Mouse (Mus musculus) CH12F3 (cell line): ENCODE data around the gene Ssbp4.

Experiments
- in situ Hi-C: fragments of 300-500 bp; cut with MboI; formaldehyde crosslinking; loops from 2 replicates; pipeline ENCODE4 v1.14.3; 2020; ENCODE audit warnings: low sequenced_read_pairs

Gene Ssbp4

DNA sequence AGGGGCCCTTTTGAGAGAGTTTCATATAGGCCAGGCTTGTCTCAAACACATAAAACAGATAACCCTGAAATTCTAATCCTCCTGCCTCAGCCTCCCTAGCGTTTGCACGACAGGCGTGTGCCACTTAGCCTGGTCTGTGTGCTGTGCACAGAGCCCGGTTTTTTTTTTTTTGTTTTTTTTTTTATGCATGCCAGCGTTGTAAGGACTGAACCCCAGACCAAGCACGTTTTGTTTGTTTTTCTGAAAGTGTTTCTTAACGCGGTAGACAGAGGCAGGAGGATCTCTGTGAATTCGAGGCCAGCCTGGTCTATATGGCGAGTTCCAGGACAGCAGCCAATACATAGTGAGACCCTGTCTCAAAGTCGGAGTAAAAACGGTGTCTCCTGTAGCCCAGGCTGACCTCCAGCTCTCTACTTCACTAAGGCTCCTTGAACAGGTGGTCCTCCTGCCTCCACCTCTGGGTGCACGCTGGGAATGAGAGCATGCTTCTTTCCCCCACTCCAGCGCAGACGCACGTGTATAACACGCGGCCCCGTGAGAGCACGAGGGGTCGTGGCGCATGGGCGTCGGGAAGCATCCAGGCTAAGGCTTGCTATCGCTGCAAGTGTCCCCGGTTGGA lies at the start of gene Ssbp4:
Gene Ssbp4 (minus strand): TSS at position 124 of the 619 bp plus-strand sequence.
- in situ Hi-C loops, result no loop called here

DNA sequence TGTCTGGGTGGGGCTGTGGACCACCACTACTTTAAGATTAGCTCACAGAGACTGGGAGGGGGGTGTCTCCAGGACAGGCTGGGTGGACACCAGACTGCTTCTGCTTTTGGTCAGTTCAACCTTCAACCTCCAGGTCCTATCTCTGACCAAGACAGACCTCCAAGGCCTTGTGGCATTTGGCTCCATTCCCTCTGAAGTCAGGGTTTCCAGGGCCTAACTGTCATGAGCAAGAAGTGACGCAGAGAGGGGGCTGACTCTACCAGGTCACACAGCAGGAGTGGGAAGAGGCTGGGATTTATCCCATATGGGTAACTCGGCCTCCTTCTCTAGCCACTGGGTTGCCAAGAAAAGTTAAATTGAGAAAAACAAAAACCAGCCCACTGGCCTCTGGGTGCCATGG lies 49.1 kb upstream of the Ssbp4 start:
- in situ Hi-C loops, result no loop called here

DNA sequence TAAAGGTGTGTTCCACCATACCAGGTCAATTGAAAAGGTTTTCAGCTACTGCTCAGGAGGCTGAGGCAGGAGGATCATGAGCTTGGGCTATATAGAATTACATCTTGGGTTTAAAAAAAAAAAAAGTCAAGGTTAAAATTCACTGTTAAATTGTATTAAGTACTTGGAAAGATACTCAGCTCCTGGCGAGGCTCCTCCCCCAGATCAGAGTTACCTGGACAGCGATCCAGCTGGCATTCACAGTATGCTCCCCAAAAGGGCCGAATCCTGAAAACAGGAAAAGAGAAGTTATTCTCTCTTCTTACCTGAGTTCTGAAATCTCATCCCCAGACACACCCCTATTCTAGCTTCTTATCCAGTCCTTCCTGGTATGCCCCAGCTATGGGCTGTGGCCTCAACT lies 48.5 kb upstream of the Ssbp4 start:
- in situ Hi-C loops, result no loop called here

DNA sequence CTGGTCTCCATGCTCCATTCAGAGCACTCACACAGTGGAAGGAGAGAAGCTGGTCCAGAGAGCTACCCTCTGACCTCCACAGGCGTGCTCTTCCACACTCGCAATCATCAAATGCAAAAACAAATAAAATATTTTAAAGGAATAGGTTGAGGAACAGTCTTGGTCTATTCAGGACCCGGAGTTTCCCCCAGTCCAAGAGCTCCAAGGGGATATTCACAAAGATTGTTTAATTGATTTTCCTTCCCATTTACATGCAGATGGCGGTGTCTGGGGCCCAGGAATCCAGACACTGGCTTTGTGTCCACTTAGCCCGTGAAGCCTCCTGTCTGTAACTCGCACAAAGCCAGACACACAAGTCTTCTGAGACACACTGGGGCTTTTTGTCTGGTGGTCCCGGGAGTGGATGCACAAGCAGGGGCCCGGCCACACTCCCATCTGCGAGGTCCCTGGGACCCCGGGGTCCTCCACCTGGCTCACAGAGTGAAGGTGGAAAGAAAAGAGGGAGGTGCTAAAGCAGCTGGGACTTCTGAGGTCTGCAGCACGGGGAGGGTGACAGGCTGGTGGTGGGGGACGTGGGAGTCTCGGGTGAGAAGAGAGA lies 47.6 kb upstream of the Ssbp4 start:
- in situ Hi-C loops, result no loop called here

- in situ Hi-C loops, result no loop called here
Observed at GRCm38 (mm10) chr8:70655469-70655868, 46.8 kb upstream of the Ssbp4 start.

GRCm38 (mm10) chr8:70654121-70654520 lies 45.4 kb upstream of the Ssbp4 start:
- in situ Hi-C loops, result no loop called here

DNA sequence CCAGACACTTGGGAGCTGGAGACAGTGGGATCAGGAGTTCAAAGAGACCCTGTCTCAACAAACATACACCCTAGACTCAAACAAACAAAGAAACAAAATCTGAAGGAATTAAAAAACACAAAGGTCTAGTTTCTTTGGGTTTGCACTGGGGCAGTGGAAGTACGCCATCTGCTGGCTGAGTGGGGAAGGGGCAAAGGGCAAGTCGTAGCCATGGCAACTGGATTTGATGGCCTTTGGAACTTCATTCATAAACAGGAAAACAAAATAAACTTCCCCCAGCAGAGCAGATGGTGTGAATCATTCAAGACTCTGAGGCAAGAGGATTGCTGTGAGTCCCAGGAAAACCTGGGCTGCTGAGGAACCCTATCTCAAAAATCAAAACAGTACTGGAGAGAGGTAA lies 44.6 kb upstream of the Ssbp4 start:
- in situ Hi-C loops, result no loop called here

DNA sequence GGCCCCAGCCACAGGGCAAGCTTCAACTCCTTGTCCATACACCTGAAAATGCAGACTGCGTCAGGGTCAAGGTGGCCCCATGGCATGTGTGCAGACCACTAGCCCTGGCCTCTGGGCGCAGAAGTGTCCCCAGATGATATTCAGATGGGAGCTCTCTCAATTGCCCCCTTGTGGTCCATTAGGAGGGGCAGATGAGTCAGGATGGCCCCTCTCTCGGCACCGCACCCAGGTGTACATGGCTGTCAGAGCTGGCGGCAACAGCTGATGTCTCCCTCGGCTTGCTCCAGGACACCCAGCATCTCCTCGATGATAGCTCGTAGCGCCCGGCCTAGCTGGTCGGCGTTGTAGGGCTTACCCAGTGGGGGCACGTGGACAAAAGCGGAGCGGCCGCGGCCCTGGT lies 41.7 kb upstream of the Ssbp4 start:
- in situ Hi-C loops, result no loop called here

GRCm38 (mm10) chr8:70649324-70649723 lies 40.7 kb upstream of the Ssbp4 start:
- in situ Hi-C loops, result no loop called here

DNA sequence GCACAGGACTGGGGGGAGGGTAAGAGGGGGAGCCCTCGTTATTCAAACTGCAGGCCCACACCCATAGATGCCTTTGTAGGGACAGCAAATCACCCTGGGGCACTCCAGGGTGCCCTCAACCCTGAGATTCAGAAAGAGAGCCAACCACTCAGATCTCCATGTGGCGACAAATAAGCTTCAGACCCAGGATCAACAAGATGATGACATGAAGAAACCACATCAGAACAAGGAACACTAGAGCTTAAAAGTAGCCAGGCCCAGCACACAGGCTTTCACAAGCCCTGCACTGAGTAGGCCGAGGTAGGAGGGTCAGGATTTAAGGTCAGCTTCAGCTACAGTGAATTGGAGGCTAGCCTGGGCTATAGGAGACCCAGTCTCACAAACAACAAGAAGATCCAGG lies 40.2 kb upstream of the Ssbp4 start:
- in situ Hi-C loops, result no loop called here

DNA sequence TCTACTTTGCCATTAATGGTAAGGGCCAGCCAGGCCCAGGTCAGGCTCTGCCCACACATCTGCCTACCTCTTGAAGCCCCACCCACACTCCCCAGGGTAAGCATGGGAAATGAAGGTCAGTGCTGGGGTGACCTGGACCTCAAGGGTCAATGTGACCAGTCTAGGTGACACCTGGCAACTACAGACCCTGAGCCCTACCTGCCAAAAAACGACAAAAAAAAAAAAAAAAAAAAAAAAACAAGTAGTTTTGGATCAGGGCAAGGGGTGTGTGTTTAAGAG lies 39.4 kb upstream of the Ssbp4 start:
- in situ Hi-C loops, result no loop called here

DNA sequence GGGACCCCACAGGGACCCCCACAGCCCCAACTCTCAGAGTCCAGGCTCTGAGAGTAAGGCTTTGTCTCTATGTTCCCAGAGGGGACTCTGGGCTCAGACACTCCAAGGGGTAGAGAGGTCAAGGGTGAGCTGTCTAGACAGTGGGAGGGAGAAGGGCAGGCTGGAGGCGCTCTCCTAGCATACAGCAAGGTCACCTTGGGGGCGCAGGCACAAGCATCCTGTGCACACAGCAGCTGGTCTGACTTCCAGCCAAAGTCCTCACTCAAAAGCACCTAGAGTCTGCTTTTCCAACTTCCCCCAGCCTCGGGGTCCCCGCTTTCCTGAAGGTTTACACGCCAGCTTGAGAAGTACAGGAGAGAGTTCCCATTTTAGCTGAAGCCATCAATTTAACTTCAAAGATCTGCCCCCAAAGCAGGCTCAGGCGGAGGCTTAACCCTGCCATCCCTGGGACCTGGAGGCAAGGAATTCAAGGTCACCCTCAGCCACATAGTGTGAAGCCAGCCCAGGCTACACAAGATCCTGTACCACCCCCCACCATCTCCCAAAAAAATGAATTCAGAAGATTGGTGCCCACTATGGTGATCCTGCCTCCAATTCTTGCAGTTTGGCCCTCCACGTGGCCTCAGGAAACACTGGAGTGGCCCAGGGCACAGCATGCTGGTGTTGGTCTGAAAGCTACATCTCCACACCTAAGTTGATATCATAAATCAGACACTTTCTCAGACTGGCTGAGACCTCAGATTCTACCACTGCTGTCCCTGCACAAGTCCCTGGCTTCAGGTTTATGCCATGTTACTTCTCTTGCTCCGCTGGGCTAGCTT lies 38.9 kb upstream of the Ssbp4 start:
- in situ Hi-C loops, result no loop called here

DNA sequence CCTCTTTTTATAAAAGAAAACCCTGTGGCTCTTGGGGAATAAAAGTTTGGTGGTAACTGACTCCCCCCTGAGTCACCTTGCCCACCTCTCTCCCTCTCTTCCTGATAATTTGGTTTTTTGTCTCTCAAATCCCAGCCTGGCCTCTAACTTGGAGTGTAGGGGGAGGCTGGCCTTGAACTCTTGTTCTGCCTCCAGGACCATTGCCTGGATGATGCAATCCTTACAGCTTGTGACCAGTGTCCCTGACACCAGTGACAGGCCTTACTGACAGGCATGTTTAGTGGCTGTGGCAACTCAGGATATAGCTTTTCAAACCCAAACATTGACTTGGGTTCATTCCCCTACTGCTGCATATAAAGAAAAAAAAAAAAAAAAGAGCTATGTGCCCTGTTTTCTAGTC lies 38.1 kb upstream of the Ssbp4 start:
- in situ Hi-C loops, result no loop called here

DNA sequence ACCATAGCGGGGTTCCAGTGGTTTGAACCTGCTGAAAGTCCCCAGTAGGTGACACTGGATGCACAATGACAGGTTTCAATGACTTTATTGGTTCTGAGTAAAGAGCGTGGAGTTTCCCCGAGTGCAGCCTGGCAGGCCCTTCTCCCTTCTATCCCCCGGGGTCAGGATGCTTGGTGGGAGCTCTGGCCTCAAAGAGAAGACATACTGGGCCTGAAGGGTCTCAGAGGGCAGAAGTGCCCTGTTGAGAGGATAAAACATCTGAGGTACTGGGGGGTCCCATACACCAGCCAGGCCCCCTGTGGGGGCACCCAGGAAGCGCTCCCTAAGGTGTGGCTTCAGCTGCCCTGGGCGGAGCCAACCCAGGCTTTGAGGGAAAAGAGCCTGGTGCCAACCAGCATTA lies 37.7 kb upstream of the Ssbp4 start:
- in situ Hi-C loops, result no loop called here

DNA sequence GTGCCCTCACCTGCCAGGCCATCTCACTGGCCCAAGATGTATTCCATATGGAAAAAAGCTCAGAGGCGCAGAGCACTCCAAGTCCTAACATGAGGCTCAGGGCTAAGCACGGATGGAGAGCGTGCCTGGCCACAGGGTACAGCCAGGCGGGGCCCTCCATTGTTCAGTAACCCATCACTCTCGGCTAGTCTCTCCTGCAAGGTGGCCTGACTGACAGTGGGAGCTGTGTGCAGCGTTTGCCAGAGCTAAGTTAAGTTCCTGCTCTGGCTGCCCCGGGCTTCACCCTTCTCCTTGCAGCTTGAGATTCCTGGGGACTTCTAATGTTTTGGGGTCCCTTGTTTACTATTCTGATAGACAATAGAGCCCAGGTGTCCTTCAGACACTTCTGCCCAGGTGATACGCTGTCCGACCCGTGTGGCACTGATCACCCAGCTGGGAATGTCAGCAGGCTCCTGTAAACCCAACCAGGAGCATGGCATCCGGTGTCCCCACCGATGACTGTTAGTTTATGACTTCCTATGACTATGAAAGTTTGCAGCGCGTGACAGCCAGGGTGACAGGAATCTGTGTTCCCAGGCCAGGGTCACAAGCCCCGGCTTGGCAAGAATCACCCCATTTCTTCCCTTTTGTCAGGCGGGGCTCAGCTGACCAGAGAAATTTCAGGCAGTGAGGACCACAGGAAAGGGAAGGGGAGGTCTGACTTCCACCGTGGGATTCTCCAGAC lies 37.0 kb upstream of the Ssbp4 start:
- in situ Hi-C loops, result no loop called here

GRCm38 (mm10) chr8:70644065-70644464 lies 35.4 kb upstream of the Ssbp4 start:
- in situ Hi-C loops, result no loop called here

DNA sequence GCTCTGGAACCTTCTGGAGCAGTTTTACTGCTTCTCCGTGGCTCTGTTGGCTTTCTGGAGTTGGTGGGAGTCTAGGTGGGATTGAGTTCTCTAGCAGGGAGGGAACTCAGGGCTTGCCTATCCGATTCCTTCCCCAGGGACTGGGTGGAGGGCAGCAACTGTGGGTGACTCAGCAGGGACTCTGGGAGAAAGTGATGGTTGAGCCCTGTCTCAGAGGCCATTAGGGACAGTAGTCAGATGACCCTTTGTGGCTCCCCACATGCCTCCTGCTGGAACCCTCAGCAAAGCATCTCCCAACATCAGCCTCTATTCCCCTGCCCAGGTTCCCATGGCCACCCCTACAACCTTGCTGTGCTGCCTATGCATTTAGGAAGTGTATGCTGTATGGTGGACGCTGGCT lies 34.3 kb upstream of the Ssbp4 start:
- in situ Hi-C loops, result no loop called here

DNA sequence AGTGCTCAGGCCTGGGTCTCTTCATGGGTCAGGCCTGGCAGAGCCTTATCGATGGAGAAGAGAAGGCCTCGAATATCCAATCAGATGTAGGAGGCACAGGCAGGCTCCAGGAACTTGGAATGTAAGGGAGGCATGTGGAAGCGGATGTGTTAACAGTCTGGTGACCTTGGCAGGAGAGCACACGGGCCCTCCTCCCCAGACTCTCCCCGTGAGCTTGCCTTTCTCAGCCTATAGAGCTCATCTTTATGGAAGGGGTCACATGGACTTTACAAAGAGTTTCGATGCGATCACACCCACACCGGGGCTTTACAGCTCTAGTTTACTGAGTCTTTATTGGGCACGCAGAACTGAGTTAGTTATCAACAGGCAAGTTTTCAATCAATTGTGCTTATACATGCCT lies 30.1 kb upstream of the Ssbp4 start:
- in situ Hi-C loops, result no loop called here

DNA sequence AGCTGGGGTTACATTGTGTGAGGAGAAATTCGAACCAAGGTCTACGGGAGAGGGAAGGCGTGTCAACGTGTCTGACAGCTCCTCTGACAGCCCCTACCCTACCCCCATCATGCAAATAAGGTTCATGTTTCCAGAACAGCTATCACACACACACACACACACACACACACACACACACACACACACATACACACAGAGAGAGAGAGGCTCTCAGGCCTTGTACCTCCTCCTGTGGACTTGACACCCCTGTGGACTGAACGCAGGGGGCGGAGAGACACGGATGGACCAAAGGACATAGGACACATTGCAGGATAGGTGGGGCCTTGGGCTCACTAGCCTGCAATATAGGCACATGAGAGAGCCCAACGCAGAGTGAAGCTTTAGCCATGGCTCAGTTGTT lies 28.2 kb upstream of the Ssbp4 start:
- in situ Hi-C loops, result no loop called here

GRCm38 (mm10) chr8:70635527-70635926 lies 26.9 kb upstream of the Ssbp4 start:
- in situ Hi-C loops, result no loop called here

DNA sequence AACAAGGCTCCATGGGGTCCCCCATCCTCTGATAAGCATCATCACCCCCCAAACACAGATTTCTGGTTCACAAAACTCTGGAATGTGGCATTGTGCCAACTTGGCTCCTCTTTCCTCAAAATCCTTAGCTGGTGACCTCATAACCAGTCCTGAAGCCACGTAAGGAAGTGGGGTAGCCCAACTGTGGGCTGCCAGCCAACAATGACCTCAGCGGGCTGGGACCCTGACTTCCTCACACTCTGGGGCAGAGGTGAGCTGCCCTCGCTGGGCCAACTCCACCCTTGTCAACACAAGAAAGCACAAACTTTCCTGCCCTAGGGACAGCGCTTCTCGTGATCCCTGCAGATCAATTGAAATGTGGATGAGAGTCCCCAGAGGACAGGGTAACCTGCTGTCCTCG lies 25.4 kb upstream of the Ssbp4 start:
- in situ Hi-C loops, result no loop called here

DNA sequence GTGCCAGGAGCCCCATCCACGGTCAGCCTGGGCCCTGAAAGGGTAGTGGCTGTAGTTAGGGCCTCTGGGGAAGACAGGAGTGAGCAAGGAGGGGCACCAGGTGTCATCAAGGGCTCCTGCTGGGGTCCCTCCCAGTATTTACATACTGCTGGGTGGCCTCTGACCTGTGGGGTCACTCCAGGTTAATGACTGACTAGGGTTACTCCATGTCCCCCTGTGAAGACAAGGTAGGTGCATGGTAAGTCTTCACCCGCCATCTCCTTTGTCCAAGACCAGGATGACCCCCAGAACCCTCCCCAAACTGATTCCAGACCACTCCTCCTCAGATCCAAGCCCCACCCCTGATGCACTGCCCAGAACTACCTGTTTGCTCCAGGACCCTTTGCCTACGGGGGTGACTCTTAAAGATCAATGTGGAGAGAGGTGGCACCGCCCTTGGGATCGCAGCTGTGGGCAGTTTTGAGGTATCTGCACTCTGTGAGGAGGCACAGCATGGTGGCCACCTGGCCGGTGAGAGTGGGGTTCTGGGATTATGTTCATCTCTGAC lies 23.7 kb upstream of the Ssbp4 start, which contains the start of gene Gdf15:
Gene Gdf15 (minus strand): TSS at position 111 of the 547 bp plus-strand sequence.
- in situ Hi-C loops, result no loop called here
